Comparison of ENCODE assay signal across 21 mouse cellular contexts in genomic region chr2:17396235-17396634, GRCm38 (mm10).
"Had no signal": no experiment of that assay in that cellular context is flagged by ENCODE, and none has a peak within 500 bp of the region (broad histone marks: within the 10 kb centered on the region; RNA-seq: fewer than 3 reads in every experiment).

No protein-coding gene starts in this region.

- H3K27ac ChIP-seq: limb, embryonic 12.5 days; limb, embryonic 15.5 days; liver, embryonic 14.5 days; macrophage; midbrain, embryonic 10.5 days; midbrain, embryonic 13.5 days; neural tube, embryonic 13.5 days; stomach, postnatal 0 days had no signal

- H3K27me3 ChIP-seq: limb, embryonic 12.5 days; limb, embryonic 15.5 days; megakaryocyte, embryonic 14.5 days; midbrain, embryonic 13.5 days; neural tube, embryonic 13.5 days had no signal

- H3K9me3 ChIP-seq: limb, embryonic 12.5 days; limb, embryonic 15.5 days; megakaryocyte, embryonic 14.5 days; midbrain, embryonic 10.5 days; midbrain, embryonic 13.5 days; neural tube, embryonic 13.5 days had no signal

- H3K4me2 ChIP-seq: limb, embryonic 12.5 days; limb, embryonic 15.5 days; liver, embryonic 11.5 days; lung, embryonic 14.5 days; midbrain, embryonic 13.5 days; neural tube, embryonic 13.5 days had no signal

- H3K4me3 ChIP-seq: limb, embryonic 12.5 days; limb, embryonic 15.5 days; megakaryocyte, embryonic 14.5 days; midbrain, embryonic 10.5 days; midbrain, embryonic 13.5 days; myocyte; neural tube, embryonic 13.5 days had no signal

- DNase-seq: kidney, adult 18-20 months; kidney, adult 9 months; kidney, postnatal 14 days; kidney, postnatal 4 days; left cerebral cortex, postnatal 4 days; liver, postnatal 0 days; lung, embryonic 14.5 days; thymus, postnatal 25 days had no signal

- H3K9ac ChIP-seq: limb, embryonic 12.5 days; limb, embryonic 15.5 days; liver, embryonic 14.5 days; liver, postnatal 0 days; lung, embryonic 14.5 days; midbrain, embryonic 13.5 days; neural tube, embryonic 13.5 days had no signal

- H3K36me3 ChIP-seq: limb, embryonic 12.5 days; limb, embryonic 15.5 days; midbrain, embryonic 10.5 days; midbrain, embryonic 13.5 days; neural tube, embryonic 13.5 days had no signal

- H3K4me1 ChIP-seq: limb, embryonic 12.5 days; limb, embryonic 15.5 days; midbrain, embryonic 10.5 days; midbrain, embryonic 13.5 days; neural tube, embryonic 13.5 days had no signal

- ATAC-seq: liver, postnatal 0 days; lung, postnatal 0 days; midbrain, embryonic 13.5 days; midbrain, embryonic 16.5 days had no signal
